Mouse (Mus musculus) neural tube, embryonic 11.5 days (tissue): ENCODE measurements around the gene Ganc. TPM values are rescaled to one million over a fixed set of nuclear protein-coding genes. Genes with fewer than 3 reads are reported as not detected.

Source experiments
- ATAC-seq: fragments of 200-750 bp; cut with Nextera tagmentation; 2 replicates; pipeline ENCODE4 v1.8.0; 2017; ENCODE audit warnings: moderate number of reproducible peaks, mild to moderate bottlenecking, moderate TSS enrichment, moderate library complexity; ENCODE audit not compliant: insufficient read depth, low FRiP score, low TSS enrichment
- DNase-seq: peaks from one replicate; pipeline ENCODE4 v3.0.0-alpha.2; 2015; ENCODE audit warnings: low spot score
- H3K27ac ChIP-seq: fragments of 300-500 bp; sonication (generic); 2 replicates; pipeline ENCODE4 v1.5.1; 2014; ENCODE audit warnings: low read depth, mild to moderate bottlenecking, low read length
- H3K27me3 ChIP-seq: fragments of 300-500 bp; sonication (generic); 2 replicates; pipeline ENCODE4 v1.6.1; 2014; ENCODE audit warnings: mild to moderate bottlenecking, low read length, mixed read lengths; ENCODE audit not compliant: control insufficient read depth, insufficient read depth
- H3K36me3 ChIP-seq: fragments of 300-500 bp; sonication (generic); 2 replicates; pipeline ENCODE4 v1.6.1; 2014; ENCODE audit warnings: mild to moderate bottlenecking, low read length, moderate library complexity, mixed read lengths; ENCODE audit not compliant: control insufficient read depth, insufficient read depth
- H3K4me1 ChIP-seq: fragments of 300-500 bp; sonication (generic); 2 replicates; pipeline ENCODE4 v1.6.1; 2014; ENCODE audit warnings: low read length, mixed read lengths; ENCODE audit not compliant: control insufficient read depth, insufficient read depth
- H3K4me2 ChIP-seq: fragments of 300-500 bp; sonication (generic); 2 replicates; pipeline ENCODE4 v1.6.1; 2014; ENCODE audit warnings: low read depth, mild to moderate bottlenecking, moderate library complexity
- H3K4me3 ChIP-seq: fragments of 300-500 bp; sonication (generic); 2 replicates; pipeline ENCODE4 v1.5.1; 2014; ENCODE audit warnings: low read depth, low read length
- H3K9ac ChIP-seq: fragments of 300-500 bp; sonication (generic); 2 replicates; pipeline ENCODE4 v1.6.1; 2014; ENCODE audit warnings: mild to moderate bottlenecking, low read length
- H3K9me3 ChIP-seq: fragments of 300-500 bp; sonication (generic); 2 replicates; pipeline ENCODE4 v1.6.1; 2016; ENCODE audit warnings: low read length; ENCODE audit not compliant: control insufficient read depth
- WGBS: fragments of 180-500 bp; shearing (Covaris S2); extraction: QIAGEN DNeasy Blood & Tissue Kit; methylation state at CpG from one replicate; pipeline ENCODE4 v1.1.7; 2014; 5-methylcytosine and 5-hydroxymethylcytosine counted together
- polyA plus RNA-seq: library from polyadenylated mRNA; unstranded; fragments of >200 nt; fragmentation: Nextera tagmentation; extraction: Ambion mirVana; gene quantifications from 2 replicates; pipeline ENCODE4 v1.2.1, GENCODE M21; 2014

Gene Ganc
- polyA plus RNA-seq, 1 experiment from 2014 or later = 7.7 TPM

GRCm38 (mm10) chr2:120501931-120502604, 98.4 kb downstream of the Ganc start:
- Histone ChIP-seq H3K4me3 (no peak overlapping the region), H3K36me3 (peaks cover 4% of the 10 kb centered on the region), H3K9ac (no peak overlapping the region), H3K27me3 (no peaks in the 10 kb centered on the region), H3K9me3 (no peaks in the 10 kb centered on the region), H3K4me2 (no peak overlapping the region), H3K27ac (no peak overlapping the region), H3K4me1 (no peaks in the 10 kb centered on the region)
- 70% methylated on average over 13 of the region's 13 CpGs for WGBS
- DNase-seq (no peak), ATAC-seq (no peak)

- 88% methylated on average over 3 of the region's 3 CpGs for WGBS
- DNase-seq = no peak
Measured at GRCm38 (mm10) chr2:120502605-120502990, 98.9 kb downstream of the Ganc start.

GRCm38 (mm10) chr2:120503094-120503493, 99.4 kb downstream of the Ganc start:
- Histone ChIP-seq H3K27ac (no peak overlapping the region), H3K9me3 (no peaks in the 10 kb centered on the region), H3K36me3 (peaks cover 4% of the 10 kb centered on the region), H3K27me3 (no peaks in the 10 kb centered on the region), H3K4me3 (no peak overlapping the region), H3K4me1 (no peaks in the 10 kb centered on the region), H3K4me2 (no peak overlapping the region), H3K9ac (no peak overlapping the region)
- ATAC-seq (no peak), DNase-seq (no peak)
- 93% methylated on average over 6 of the region's 6 CpGs for WGBS

More at GRCm38 (mm10) chr2:120502605-120502990, 98.9 kb downstream of the Ganc start:
- no peak for ATAC-seq
- H3K9me3 ChIP-seq = no peaks in the 10 kb centered on the region
- no peak overlapping the region for H3K9ac ChIP-seq
- H3K27ac ChIP-seq = no peak overlapping the region
- H3K4me3 ChIP-seq = no peak overlapping the region
- no peaks in the 10 kb centered on the region for H3K4me1 ChIP-seq
- peaks cover 4% of the 10 kb centered on the region for H3K36me3 ChIP-seq
- H3K27me3 ChIP-seq = no peaks in the 10 kb centered on the region
- no peak overlapping the region for H3K4me2 ChIP-seq

DNA sequence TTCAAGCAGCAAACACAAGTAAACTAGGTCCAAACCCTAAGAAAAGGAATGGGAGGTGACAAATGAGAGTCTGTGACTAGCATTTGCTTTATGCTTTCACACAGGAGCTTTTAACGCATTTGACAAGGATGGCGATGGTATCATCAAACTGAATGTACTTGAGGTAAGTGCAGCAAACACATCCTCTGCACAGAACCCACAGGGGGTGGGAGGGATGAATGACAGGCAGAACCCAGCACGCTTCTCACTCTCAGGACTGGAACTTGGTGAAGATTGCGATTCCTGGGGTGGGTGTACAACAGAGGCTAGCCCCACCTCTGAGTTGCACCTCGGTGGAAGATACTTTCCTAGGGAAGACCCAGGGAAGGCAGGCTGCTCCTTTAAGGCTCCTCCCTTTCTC, 100.3 kb downstream of the Ganc start:
- Histone ChIP-seq H3K27ac (no peak overlapping the region), H3K9me3 (no peaks in the 10 kb centered on the region), H3K36me3 (peaks cover 4% of the 10 kb centered on the region), H3K4me2 (no peak overlapping the region), H3K4me3 (no peak overlapping the region), H3K27me3 (no peaks in the 10 kb centered on the region), H3K4me1 (no peaks in the 10 kb centered on the region), H3K9ac (no peak overlapping the region)
- no peak for DNase-seq
- no peak for ATAC-seq
- WGBS = 87% methylated on average over 5 of the region's 5 CpGs

Other genes starting within 250 kb of the Ganc start
- 17.4 and 17.8 TPM in 2 replicates for gene Ehd4, start 249.3 kb upstream of the Ganc start, polyA plus RNA-seq
- gene Pla2g4e, start 158.6 kb upstream of the Ganc start, polyA plus RNA-seq = 0.05 and 0.12 TPM in 2 replicates
- gene Pla2g4d, start 114.7 kb upstream of the Ganc start, polyA plus RNA-seq = 0.07 TPM in 1 of 2 replicates, not detected in the other
- gene Pla2g4f, start 89.7 kb upstream of the Ganc start, polyA plus RNA-seq = not detected in 2 replicates
- 40.8 and 41.5 TPM in 2 replicates for gene Vps39, start 50.8 kb upstream of the Ganc start, polyA plus RNA-seq
- gene Tmem87a, start 217 bp downstream of the Ganc start, polyA plus RNA-seq = 4.7 and 6.3 TPM in 2 replicates
- 0.82 and 1.5 TPM in 2 replicates for gene Capn3, start 52.1 kb downstream of the Ganc start, polyA plus RNA-seq
- gene Zfp106, start 159.9 kb downstream of the Ganc start, polyA plus RNA-seq = 63.6 and 68.5 TPM in 2 replicates
- 50.4 and 51.6 TPM in 2 replicates for gene Snap23, start 163.8 kb downstream of the Ganc start, polyA plus RNA-seq
- gene Haus2, start 205.5 kb downstream of the Ganc start, polyA plus RNA-seq = 35.7 and 36.1 TPM in 2 replicates
- gene Lrrc57, start 205.6 kb downstream of the Ganc start, polyA plus RNA-seq = 32.0 and 33.8 TPM in 2 replicates
- 4.1 and 4.2 TPM in 2 replicates for gene Stard9, start 225.2 kb downstream of the Ganc start, polyA plus RNA-seq